Mouse (Mus musculus): Measurements from ENCODE around the gene Duox1. TPM values are rescaled to one million over a fixed set of nuclear protein-coding genes. Genes with fewer than 3 reads are reported as not detected.

The Duox1 gene
- total and polyA plus RNA-seq, 3 experiments = not detected

- no peak for DNase-seq (ENCODE audit: extremely low read depth)
- TF ChIP-seq SMC3 (IDR thresholded peaks at IDR 0.05; ENCODE audit: low read depth, low read length) = no peak
- TF ChIP-seq MAZ (IDR thresholded peaks at IDR 0.05; ENCODE audit: low read depth, low read length) = no peak
- TF ChIP-seq CHD2 (IDR thresholded peaks at IDR 0.05; ENCODE audit: low read length) = no peak
- no peak for TF ChIP-seq UBTF (IDR thresholded peaks at IDR 0.05; ENCODE audit: low read depth, low read length)
- no peak for TF ChIP-seq USF1 (IDR thresholded peaks at IDR 0.05; ENCODE audit: low read depth, low read length)
- TF ChIP-seq RAD21 (IDR thresholded peaks at IDR 0.05; ENCODE audit: low read depth, low read length) = no peak
- no peak for TF ChIP-seq ZKSCAN1 (IDR thresholded peaks at IDR 0.05; ENCODE audit: borderline replicate concordance, low read depth, low read length)
- TF ChIP-seq MAX (IDR thresholded peaks at IDR 0.05; ENCODE audit: low read length) = no peak
- TF ChIP-seq POLR2A (IDR thresholded peaks at IDR 0.05; ENCODE audit: low read depth, low read length) = no peak
- no peak for TF ChIP-seq JUND (conservative IDR thresholded peaks at IDR 0.05; ENCODE audit: low read depth, low read length)
- TF ChIP-seq PAX5 (IDR thresholded peaks at IDR 0.05; ENCODE audit: low read length) = no peak
- no peak for TF ChIP-seq MYC (IDR thresholded peaks at IDR 0.05; ENCODE audit: low read depth, low read length)
- no peak for TF ChIP-seq ZNF384 (IDR thresholded peaks at IDR 0.05; ENCODE audit: low read depth, low read length)
- no peak for TF ChIP-seq MXI1 (IDR thresholded peaks at IDR 0.05; ENCODE audit: low read depth, low read length)
- no peak for TF ChIP-seq TBP (conservative IDR thresholded peaks at IDR 0.05; ENCODE audit: low read depth, low read length)
- TF ChIP-seq NELFE (IDR thresholded peaks at IDR 0.05; ENCODE audit: low read depth, low read length) = no peak
- no peak for TF ChIP-seq MEF2A (IDR thresholded peaks at IDR 0.05; ENCODE audit: borderline replicate concordance, low read depth, low read length)
- TF ChIP-seq TCF12 (IDR thresholded peaks at IDR 0.05; ENCODE audit: low read depth, low read length) = no peak
- no peak for TF ChIP-seq CHD1 (IDR thresholded peaks at IDR 0.05; ENCODE audit: low read depth, low read length)
- no peak for TF ChIP-seq RCOR1 (conservative IDR thresholded peaks at IDR 0.05; ENCODE audit: low read depth, low read length)
- no peaks in the 10 kb centered on the region for H3K36me3 ChIP-seq (replicated peaks in 1 of 2; ENCODE audit: control insufficient read depth in 1 of 2, insufficient read depth in 1 of 2, low read length in 1 of 2)
- H3K4me3 ChIP-seq (replicated peaks in 1 of 3; ENCODE audit: low read depth in 2 of 3, low read length in 2 of 3, poor library complexity in 1 of 3) = no peak overlapping the region
- H3K4me1 ChIP-seq (ENCODE audit: control insufficient read depth in 1 of 2, insufficient read depth in 2 of 2) = no peaks in the 10 kb centered on the region
- no peaks in the 10 kb centered on the region for H3K27me3 ChIP-seq (replicated peaks)
- in situ Hi-C loops (cut with MboI; ENCODE audit: low pct_ligation_motif_present, low pct_unique_long_range_greater_than_20kb, low sequenced_read_pairs) (no loop called here), dilution Hi-C loops (cut with MboI; ENCODE audit: extremely low pct_ligation_motif_present, extremely low pct_unique_long_range_greater_than_20kb, low sequenced_read_pairs) (no loop called here)
- no peaks in the 10 kb centered on the region for H3K79me2 ChIP-seq (replicated peaks; ENCODE audit: control insufficient read depth, extremely low read depth, insufficient read depth, poor library complexity, severe bottlenecking)
- H3K9me3 ChIP-seq (replicated peaks; ENCODE audit: low read length) = no peaks in the 10 kb centered on the region
- H3K4me2 ChIP-seq (ENCODE audit: insufficient read depth, low read depth, poor library complexity, severe bottlenecking) = no peak overlapping the region
- no peak overlapping the region for H3K27ac ChIP-seq (ENCODE audit: insufficient read depth, low read depth)
- H3K9ac ChIP-seq (ENCODE audit: insufficient read depth, low read depth) = no peak overlapping the region
These were observed 9.9 kb downstream of the Duox1 start for GRCm38 (mm10) chr2:122325361-122325760.

GRCm38 (mm10) chr2:122327986-122328385 lies 12.5 kb downstream of the Duox1 start:
- no peaks in the 10 kb centered on the region for H3K79me2 ChIP-seq (replicated peaks; ENCODE audit: control insufficient read depth, extremely low read depth, insufficient read depth, poor library complexity, severe bottlenecking)
- H3K9ac ChIP-seq (ENCODE audit: insufficient read depth, low read depth) = no peak overlapping the region
- DNase-seq (ENCODE audit: extremely low read depth) = no peak
- TF ChIP-seq RAD21 (IDR thresholded peaks at IDR 0.05; ENCODE audit: low read depth, low read length) (no peak), HCFC1 (IDR thresholded peaks at IDR 0.05; ENCODE audit: low read depth, low read length) (no peak), NRF1 (IDR thresholded peaks at IDR 0.05; ENCODE audit: low read depth, low read length) (no peak), POLR2AphosphoS2 (IDR thresholded peaks at IDR 0.05; ENCODE audit: low read depth, low read length) (no peak)
- no peaks in the 10 kb centered on the region for H3K36me3 ChIP-seq (replicated peaks in 1 of 2; ENCODE audit: control insufficient read depth in 1 of 2, insufficient read depth in 1 of 2, low read length in 1 of 2)
- no peaks in the 10 kb centered on the region for H3K9me3 ChIP-seq (replicated peaks; ENCODE audit: low read length)
- dilution Hi-C loops (cut with MboI; ENCODE audit: extremely low pct_ligation_motif_present, extremely low pct_unique_long_range_greater_than_20kb, low sequenced_read_pairs) (no loop called here), in situ Hi-C loops (cut with MboI; ENCODE audit: low pct_ligation_motif_present, low pct_unique_long_range_greater_than_20kb, low sequenced_read_pairs) (no loop called here)
- H3K4me1 ChIP-seq (ENCODE audit: control insufficient read depth in 1 of 2, insufficient read depth in 2 of 2) = no peaks in the 10 kb centered on the region
- H3K27me3 ChIP-seq (replicated peaks) = no peaks in the 10 kb centered on the region
- no peak overlapping the region for H3K4me3 ChIP-seq (replicated peaks in 1 of 3; ENCODE audit: low read depth in 2 of 3, low read length in 2 of 3, poor library complexity in 1 of 3)
- no peak overlapping the region for H3K27ac ChIP-seq (ENCODE audit: insufficient read depth, low read depth)
- no peak overlapping the region for H3K4me2 ChIP-seq (ENCODE audit: insufficient read depth, low read depth, poor library complexity, severe bottlenecking)

All from CH12.LX (cell line).